Comparison of ENCODE assay signal across 25 mouse cellular contexts in the genomic region with DNA sequence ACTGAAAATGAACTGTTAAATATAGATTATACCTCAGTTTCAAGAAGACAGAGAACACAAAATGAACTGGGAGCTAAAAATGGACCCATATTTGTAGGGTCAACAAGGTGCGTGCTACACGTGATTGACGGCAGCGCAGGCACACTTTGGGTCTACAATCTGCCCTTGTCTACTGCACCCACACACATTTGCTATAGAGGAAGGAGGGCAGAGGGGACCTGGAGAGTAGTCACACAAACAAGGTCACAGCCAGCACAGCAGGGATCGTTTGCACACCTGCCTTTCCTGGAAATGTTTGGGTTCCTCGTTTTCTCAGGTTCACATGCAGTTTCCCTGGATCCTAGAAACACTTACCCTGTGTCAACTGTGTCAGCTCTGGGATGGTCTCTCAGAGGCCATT.
DNase-seq lines count a peak whose midpoint lies in the region; ATAC-seq and TF ChIP-seq lines count a peak whose summit lies in the region.
"Had no signal": no experiment of that assay in that cellular context is flagged by ENCODE, and none has a peak within 500 bp of the region (broad histone marks: within the 10 kb centered on the region; RNA-seq: fewer than 3 reads in every experiment).

No protein-coding gene starts in this region.

- no peak for TF ChIP-seq EP300 in heart, adult 2 months (IDR thresholded peaks at IDR 0.05; ENCODE audit: insufficient read depth, low read depth, low read length)
- no peak for TF ChIP-seq EP300 in stomach, postnatal 0 days (optimal IDR thresholded peaks at IDR 0.05)

- no peaks in the 10 kb centered on the region for H3K79me2 ChIP-seq in heart, adult 2 months (replicated peaks; ENCODE audit: control insufficient read depth, insufficient read depth, low read length)

- peak overlapping the region; percentile 75 for H3K27ac ChIP-seq in heart, adult 2 months
- no peak overlapping the region for H3K27ac ChIP-seq in heart, embryonic 12.5 days (ENCODE audit: poor library complexity, severe bottlenecking)
- no peak overlapping the region for H3K27ac ChIP-seq in liver, embryonic 16.5 days (ENCODE audit: low read length)
- H3K27ac ChIP-seq in stomach, postnatal 0 days (replicated peaks) = no peak overlapping the region
- H3K27ac ChIP-seq: embryonic facial prominence, embryonic 10.5 days; embryonic facial prominence, embryonic 13.5 days; forebrain, embryonic 12.5 days; forebrain, embryonic 15.5 days; hindbrain, embryonic 12.5 days; hindbrain, embryonic 15.5 days had no signal

- peaks cover 3% of the 10 kb centered on the region; the same call in 1 of the 2 replicates for H3K4me1 ChIP-seq in heart, adult 2 months (ENCODE audit: control insufficient read depth, insufficient read depth, low read length)
- H3K4me1 ChIP-seq in heart, embryonic 12.5 days (replicated peaks) = peaks cover 7% of the 10 kb centered on the region; the same call in 1 of the 2 replicates
- no peaks in the 10 kb centered on the region for H3K4me1 ChIP-seq in liver, embryonic 16.5 days (ENCODE audit: control insufficient read depth, low read depth, low read length)
- H3K4me1 ChIP-seq in stomach, postnatal 0 days (replicated peaks; ENCODE audit: control insufficient read depth, insufficient read depth) = no peaks in the 10 kb centered on the region
- H3K4me1 ChIP-seq: embryonic facial prominence, embryonic 10.5 days; forebrain, embryonic 12.5 days; hindbrain, embryonic 12.5 days; hindbrain, embryonic 15.5 days had no signal

- H3K4me2 ChIP-seq in heart, embryonic 12.5 days = no peak overlapping the region
- no peak overlapping the region for H3K4me2 ChIP-seq in liver, embryonic 16.5 days (ENCODE audit: low read depth, low read length)
- no peak overlapping the region for H3K4me2 ChIP-seq in stomach, postnatal 0 days (replicated peaks; ENCODE audit: low read depth)
- H3K4me2 ChIP-seq: embryonic facial prominence, embryonic 13.5 days; forebrain, embryonic 12.5 days; forebrain, embryonic 15.5 days; heart, embryonic 13.5 days; hindbrain, embryonic 12.5 days; hindbrain, embryonic 15.5 days had no signal

- intact Hi-C loops in heart, adult 2 months (cut with DNase I) = no loop called here

- ATAC-seq in heart, embryonic 12.5 days (ENCODE audit: insufficient number of reproducible peaks, low FRiP score) = no peak
- peak; percentile 62 for ATAC-seq in liver, embryonic 16.5 days (ENCODE audit: low read depth)
- 0 out of 2 replicates have a peak, but pooled peaks have one; percentile 15 for ATAC-seq in stomach, postnatal 0 days (ENCODE audit: low FRiP score, low TSS enrichment)
- ATAC-seq: CD4-positive, CD25-positive, alpha-beta regulatory T cell, adult 4 months; forebrain, embryonic 15.5 days; intestine, postnatal 0 days had no signal

- H3K27me3 ChIP-seq in heart, adult 2 months (ENCODE audit: control insufficient read depth, insufficient read depth, low read length) = no peaks in the 10 kb centered on the region
- H3K27me3 ChIP-seq in heart, embryonic 12.5 days (replicated peaks) = no peaks in the 10 kb centered on the region
- H3K27me3 ChIP-seq in liver, embryonic 16.5 days (ENCODE audit: control insufficient read depth, insufficient read depth, low read depth, low read length) = no peaks in the 10 kb centered on the region
- H3K27me3 ChIP-seq in stomach, postnatal 0 days (ENCODE audit: control insufficient read depth, insufficient read depth, low read length) = no peaks in the 10 kb centered on the region
- H3K27me3 ChIP-seq: embryonic facial prominence, embryonic 13.5 days; forebrain, embryonic 12.5 days; forebrain, embryonic 15.5 days; heart, embryonic 13.5 days; hindbrain, embryonic 12.5 days; hindbrain, embryonic 15.5 days had no signal

- H3K9me3 ChIP-seq in heart, embryonic 12.5 days (replicated peaks) = no peaks in the 10 kb centered on the region
- H3K9me3 ChIP-seq in liver, embryonic 16.5 days (replicated peaks; ENCODE audit: control insufficient read depth, low read length) = no peaks in the 10 kb centered on the region
- no peaks in the 10 kb centered on the region for H3K9me3 ChIP-seq in stomach, postnatal 0 days (ENCODE audit: control insufficient read depth, low read length)
- H3K9me3 ChIP-seq: embryonic facial prominence, embryonic 10.5 days; embryonic facial prominence, embryonic 13.5 days; forebrain, embryonic 12.5 days; forebrain, embryonic 15.5 days; heart, embryonic 13.5 days; hindbrain, embryonic 12.5 days; hindbrain, embryonic 15.5 days had no signal

- H3K9ac ChIP-seq in heart, adult 2 months (ENCODE audit: low read depth, low read length) = no peak overlapping the region
- no peak overlapping the region for H3K9ac ChIP-seq in heart, embryonic 12.5 days
- H3K9ac ChIP-seq in liver, embryonic 16.5 days (ENCODE audit: low read depth, low read length) = no peak overlapping the region
- no peak overlapping the region for H3K9ac ChIP-seq in stomach, postnatal 0 days (ENCODE audit: low read length)
- H3K9ac ChIP-seq: embryonic facial prominence, embryonic 13.5 days; forebrain, embryonic 12.5 days; forebrain, embryonic 15.5 days; heart, embryonic 13.5 days; hindbrain, embryonic 12.5 days; hindbrain, embryonic 15.5 days had no signal

- TF ChIP-seq POLR2A in heart, adult 2 months (IDR thresholded peaks at IDR 0.05; ENCODE audit: insufficient read depth, low read depth, low read length) = no peak

- TF ChIP-seq CTCF in heart, adult 2 months (IDR thresholded peaks at IDR 0.05) = no peak
- TF ChIP-seq CTCF in stomach, postnatal 0 days (IDR thresholded peaks at IDR 0.05; ENCODE audit: low read depth) = no peak

- no peak overlapping the region for H3K4me3 ChIP-seq in heart, adult 2 months
- H3K4me3 ChIP-seq in heart, embryonic 12.5 days = no peak overlapping the region
- no peak overlapping the region for H3K4me3 ChIP-seq in liver, embryonic 16.5 days (ENCODE audit: low read depth, low read length)
- H3K4me3 ChIP-seq in stomach, postnatal 0 days (ENCODE audit: low read depth, low read length) = no peak overlapping the region
- H3K4me3 ChIP-seq: embryonic facial prominence, embryonic 10.5 days; embryonic facial prominence, embryonic 13.5 days; erythroblast, embryonic 14.5 days; forebrain, embryonic 12.5 days; forebrain, embryonic 15.5 days; heart, embryonic 13.5 days; hindbrain, embryonic 12.5 days; hindbrain, embryonic 15.5 days had no signal

- DNase-seq in heart, adult 2 months = no peak
- DNase-seq in liver = no peak
- DNase-seq in stomach, postnatal 0 days (ENCODE audit: low spot score) = no peak
- DNase-seq in layer of hippocampus, adult 11-12 months (ENCODE audit: low spot score) = no peak
- DNase-seq: adrenal gland, adult 2 months; adrenal gland, postnatal 14 days; cerebellum, adult 11-12 months; cerebellum, adult 8-10 months; cerebellum, postnatal 10 days; cerebellum, postnatal 36 days; embryo, embryonic 11 days; gastrocnemius, postnatal 10 days; gastrocnemius, postnatal 36 days had no signal

- 64% methylated on average over 6 of the region's 6 CpGs for whole genome bisulfite sequencing in heart, adult 2 months
- WGBS in heart, embryonic 12.5 days = 69% methylated on average over 6 of the region's 6 CpGs
- 52% methylated on average over 6 of the region's 6 CpGs for WGBS in liver, embryonic 16.5 days (ENCODE audit: insufficient replicate concordance)
- 57% methylated on average over 6 of the region's 6 CpGs for WGBS in stomach, postnatal 0 days

- no peaks in the 10 kb centered on the region for H3K36me3 ChIP-seq in heart, adult 2 months (ENCODE audit: control insufficient read depth, insufficient read depth, low read length)
- H3K36me3 ChIP-seq in heart, embryonic 12.5 days = no peaks in the 10 kb centered on the region
- H3K36me3 ChIP-seq in liver, embryonic 16.5 days (ENCODE audit: control insufficient read depth, insufficient read depth) = no peaks in the 10 kb centered on the region
- no peaks in the 10 kb centered on the region for H3K36me3 ChIP-seq in stomach, postnatal 0 days (ENCODE audit: control insufficient read depth, insufficient read depth, low read length)
- H3K36me3 ChIP-seq: embryonic facial prominence, embryonic 10.5 days; embryonic facial prominence, embryonic 13.5 days; forebrain, embryonic 12.5 days; forebrain, embryonic 15.5 days; heart, embryonic 13.5 days; hindbrain, embryonic 12.5 days; hindbrain, embryonic 15.5 days had no signal
